Mouse (Mus musculus): ENCODE results near the gene Ptgdr2.

DNA sequence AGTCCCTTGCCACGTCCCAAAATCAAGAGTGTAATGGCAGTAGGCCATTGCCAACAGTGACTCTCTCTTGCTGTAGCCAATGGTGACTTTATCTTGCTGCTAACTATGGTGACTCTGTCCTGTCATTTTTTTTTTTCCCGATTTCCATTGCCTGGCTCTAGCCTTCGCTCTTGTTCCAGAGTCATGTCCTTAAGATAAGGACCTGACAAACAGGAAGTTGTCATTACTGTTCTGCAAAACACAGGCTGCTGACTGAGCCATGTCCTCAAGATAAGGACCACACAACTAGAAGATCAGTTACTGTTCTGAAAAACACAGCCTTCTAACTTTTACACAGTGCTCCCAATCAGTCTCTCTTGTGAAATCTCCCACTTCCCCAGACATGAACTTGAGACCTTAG is 33.5 kb downstream of the Ptgdr2 start:
- TF ChIP-seq CTCF (IDR thresholded peaks at IDR 0.05; ENCODE audit: control insufficient read depth, insufficient read depth, insufficient replicate concordance, low read depth, low read length) (no peak), POLR2A (IDR thresholded peaks at IDR 0.05; ENCODE audit: control insufficient read depth, low read depth, low read length) (no peak)
